Mouse (Mus musculus): ENCODE data around the gene Glis3.

Gene Glis3

GRCm38 (mm10) chr19:28545493-28545892 lies 134.4 kb downstream of the Glis3 start:
- in situ Hi-C loops (cut with MboI; ENCODE audit: unreplicated experiment in 2 of 2) = loop anchor here in 1 of 2 experiments (25.0 kb wide), 1 partner anchor 608 kb away; no protein-coding TSS in a partner anchor

GRCm38 (mm10) chr19:28538813-28539212 lies 141.1 kb downstream of the Glis3 start:
- in situ Hi-C loops (cut with MboI; ENCODE audit: unreplicated experiment in 2 of 2) = loop anchor here in 1 of 2 experiments (25.0 kb wide), 1 partner anchor 602 kb away; no protein-coding TSS in a partner anchor

- in situ Hi-C loops (cut with MboI; ENCODE audit: unreplicated experiment in 2 of 2) = loop anchor here in 1 of 2 experiments (25.0 kb wide), 1 partner anchor 598 kb away; no protein-coding TSS in a partner anchor
Observed at GRCm38 (mm10) chr19:28534964-28535363, 144.9 kb downstream of the Glis3 start.

GRCm38 (mm10) chr19:28533576-28533975 lies 146.3 kb downstream of the Glis3 start:
- in situ Hi-C loops (cut with MboI; ENCODE audit: unreplicated experiment in 2 of 2) = loop anchor here in 1 of 2 experiments (25.0 kb wide), 1 partner anchor 596 kb away; no protein-coding TSS in a partner anchor

- in situ Hi-C loops (cut with MboI; ENCODE audit: unreplicated experiment in 2 of 2) = loop anchor here in 1 of 2 experiments (25.0 kb wide), 1 partner anchor 594 kb away; no protein-coding TSS in a partner anchor
Observed at GRCm38 (mm10) chr19:28531750-28532149, 148.1 kb downstream of the Glis3 start.

GRCm38 (mm10) chr19:28530846-28531245 lies 149.0 kb downstream of the Glis3 start:
- in situ Hi-C loops (cut with MboI; ENCODE audit: unreplicated experiment in 2 of 2) = loop anchor here in 1 of 2 experiments (25.0 kb wide), 1 partner anchor 594 kb away; no protein-coding TSS in a partner anchor

GRCm38 (mm10) chr19:28529006-28529405 lies 150.9 kb downstream of the Glis3 start:
- in situ Hi-C loops (cut with MboI; ENCODE audit: unreplicated experiment in 2 of 2) = loop anchor here in 1 of 2 experiments (25.0 kb wide), 1 partner anchor 592 kb away; no protein-coding TSS in a partner anchor

- in situ Hi-C loops (cut with MboI; ENCODE audit: unreplicated experiment in 2 of 2) = loop anchor here in 1 of 2 experiments (25.0 kb wide), 1 partner anchor 590 kb away; no protein-coding TSS in a partner anchor
Observed at GRCm38 (mm10) chr19:28527446-28527845, 152.4 kb downstream of the Glis3 start.

- in situ Hi-C loops (cut with MboI; ENCODE audit: unreplicated experiment in 2 of 2) = loop anchor here in 1 of 2 experiments (25.0 kb wide), 1 partner anchor 588 kb away; no protein-coding TSS in a partner anchor
Observed at GRCm38 (mm10) chr19:28525331-28525730, 154.5 kb downstream of the Glis3 start.

- in situ Hi-C loops (cut with MboI; ENCODE audit: unreplicated experiment in 2 of 2) = no loop called here
Observed at GRCm38 (mm10) chr19:28522289-28522688, 157.6 kb downstream of the Glis3 start.

- in situ Hi-C loops (cut with MboI; ENCODE audit: unreplicated experiment in 2 of 2) = no loop called here
Observed at GRCm38 (mm10) chr19:28520761-28521181, 159.1 kb downstream of the Glis3 start.

GRCm38 (mm10) chr19:28520128-28520745 lies 159.6 kb downstream of the Glis3 start:
- in situ Hi-C loops (cut with MboI; ENCODE audit: unreplicated experiment in 2 of 2) = no loop called here

GRCm38 (mm10) chr19:28519296-28519695 lies 160.6 kb downstream of the Glis3 start:
- in situ Hi-C loops (cut with MboI; ENCODE audit: unreplicated experiment in 2 of 2) = no loop called here

- in situ Hi-C loops (cut with MboI; ENCODE audit: unreplicated experiment in 2 of 2) = no loop called here
Observed at GRCm38 (mm10) chr19:28518846-28519245, 161.0 kb downstream of the Glis3 start.

- in situ Hi-C loops (cut with MboI; ENCODE audit: unreplicated experiment in 2 of 2) = no loop called here
Observed at GRCm38 (mm10) chr19:28518266-28518665, 161.6 kb downstream of the Glis3 start.

- in situ Hi-C loops (cut with MboI; ENCODE audit: unreplicated experiment in 2 of 2) = no loop called here
Observed at GRCm38 (mm10) chr19:28517464-28518080, 162.3 kb downstream of the Glis3 start.

GRCm38 (mm10) chr19:28516487-28516886 lies 163.4 kb downstream of the Glis3 start:
- in situ Hi-C loops (cut with MboI; ENCODE audit: unreplicated experiment in 2 of 2) = no loop called here

GRCm38 (mm10) chr19:28512475-28512874 lies 167.4 kb downstream of the Glis3 start:
- in situ Hi-C loops (cut with MboI; ENCODE audit: unreplicated experiment in 2 of 2) = no loop called here

- in situ Hi-C loops (cut with MboI; ENCODE audit: unreplicated experiment in 2 of 2) = no loop called here
Observed at GRCm38 (mm10) chr19:28511910-28512309, 168.0 kb downstream of the Glis3 start.

- in situ Hi-C loops (cut with MboI; ENCODE audit: unreplicated experiment in 2 of 2) = no loop called here
Observed at GRCm38 (mm10) chr19:28505376-28505775, 174.5 kb downstream of the Glis3 start.

- in situ Hi-C loops (cut with MboI; ENCODE audit: unreplicated experiment in 2 of 2) = no loop called here
Observed at GRCm38 (mm10) chr19:28503011-28503410, 176.9 kb downstream of the Glis3 start.
